Mouse (Mus musculus): ENCODE measurements at regions not wholly inside any gene's neighbourhood (a gene's known extent, or its start where the extent isn't known, plus 50 kb on each side); places are given as distances from the start of the nearest gene placed in this dataset.

DNA sequence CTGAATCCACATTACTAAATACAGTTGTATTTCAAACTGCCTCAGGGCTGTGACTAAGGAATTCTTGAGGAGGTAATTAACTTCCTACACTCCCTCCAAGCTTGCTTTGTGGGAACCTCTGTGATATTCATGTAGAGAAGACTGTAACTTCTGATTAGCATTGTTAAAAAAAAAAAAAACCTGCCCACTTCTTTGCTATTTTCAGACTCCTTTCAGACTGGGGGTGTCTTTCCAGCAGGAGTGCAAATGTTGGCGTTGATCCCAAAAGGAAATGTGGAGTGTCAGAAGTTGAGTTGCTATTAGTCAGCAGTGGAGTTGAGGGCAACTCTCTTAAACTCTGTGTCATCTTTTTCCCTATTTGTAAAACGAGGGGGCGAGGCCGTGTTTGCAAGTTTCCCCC is 369.0 kb upstream of the Npsr1 start:
- TF ChIP-seq CTCF (IDR thresholded peaks at IDR 0.05; ENCODE audit: low read depth, low read length) (no peak), POLR2A (IDR thresholded peaks at IDR 0.05; ENCODE audit: extremely low read depth, insufficient read depth, low read length) (no peak)
